Mouse (Mus musculus): Measurements from ENCODE around the gene Ptov1.

The Ptov1 gene

GRCm38 (mm10) chr7:44841825-44842463 lies 27.6 kb downstream of the Ptov1 start:
- in situ Hi-C loops (cut with MboI, MseI), result no loop called here

- in situ Hi-C loops (cut with MboI, MseI), result no loop called here
Observed at GRCm38 (mm10) chr7:44840426-44840825, 29.2 kb downstream of the Ptov1 start.

GRCm38 (mm10) chr7:44839491-44840191 lies 29.9 kb downstream of the Ptov1 start:
- in situ Hi-C loops (cut with MboI, MseI), result no loop called here

- in situ Hi-C loops (cut with MboI, MseI), result no loop called here
Observed at GRCm38 (mm10) chr7:44839171-44839490, 30.5 kb downstream of the Ptov1 start.

GRCm38 (mm10) chr7:44838073-44838472 lies 31.5 kb downstream of the Ptov1 start:
- in situ Hi-C loops (cut with MboI, MseI), result no loop called here

GRCm38 (mm10) chr7:44836423-44837053 lies 33.0 kb downstream of the Ptov1 start:
- in situ Hi-C loops (cut with MboI, MseI), result no loop called here

- in situ Hi-C loops (cut with MboI, MseI), result no loop called here
Observed at GRCm38 (mm10) chr7:44836016-44836404, 33.6 kb downstream of the Ptov1 start.

- in situ Hi-C loops (cut with MboI, MseI), result no loop called here
Observed at GRCm38 (mm10) chr7:44835373-44836015, 34.1 kb downstream of the Ptov1 start.

GRCm38 (mm10) chr7:44832763-44833162 lies 36.8 kb downstream of the Ptov1 start:
- in situ Hi-C loops (cut with MboI, MseI), result no loop called here

GRCm38 (mm10) chr7:44828706-44829105 lies 40.9 kb downstream of the Ptov1 start:
- in situ Hi-C loops (cut with MboI, MseI), result no loop called here

- in situ Hi-C loops (cut with MboI, MseI), result no loop called here
Observed at GRCm38 (mm10) chr7:44826771-44827170, 42.8 kb downstream of the Ptov1 start.

GRCm38 (mm10) chr7:44824872-44825271 lies 44.7 kb downstream of the Ptov1 start:
- in situ Hi-C loops (cut with MboI, MseI), result no loop called here

GRCm38 (mm10) chr7:44823409-44823808 lies 46.2 kb downstream of the Ptov1 start:
- in situ Hi-C loops (cut with MboI, MseI), result no loop called here

GRCm38 (mm10) chr7:44821666-44822448 lies 47.7 kb downstream of the Ptov1 start:
- in situ Hi-C loops (cut with MboI, MseI), result no loop called here

GRCm38 (mm10) chr7:44820525-44820924 lies 49.1 kb downstream of the Ptov1 start:
- in situ Hi-C loops (cut with MboI, MseI), result no loop called here

GRCm38 (mm10) chr7:44819863-44820262 lies 49.7 kb downstream of the Ptov1 start:
- in situ Hi-C loops (cut with MboI, MseI), result loop anchor here (10.0 kb wide), 1 partner anchor 75 kb away; the partner anchor contains the start of gene Vrk3

- in situ Hi-C loops (cut with MboI, MseI), result loop anchor here (10.0 kb wide), 1 partner anchor 75 kb away; the partner anchor contains the start of gene Vrk3
Observed at GRCm38 (mm10) chr7:44819391-44819790, 50.2 kb downstream of the Ptov1 start.

GRCm38 (mm10) chr7:44818751-44819235 lies 50.8 kb downstream of the Ptov1 start:
- in situ Hi-C loops (cut with MboI, MseI), result loop anchor here (10.0 kb wide), 1 partner anchor 74 kb away; the partner anchor contains the start of gene Vrk3

GRCm38 (mm10) chr7:44818164-44818563 lies 51.4 kb downstream of the Ptov1 start:
- in situ Hi-C loops (cut with MboI, MseI), result loop anchor here (10.0 kb wide), 1 partner anchor 73 kb away; the partner anchor contains the start of gene Vrk3

- in situ Hi-C loops (cut with MboI, MseI), result loop anchor here (10.0 kb wide), 1 partner anchor 73 kb away; the partner anchor contains the start of gene Vrk3
Observed at GRCm38 (mm10) chr7:44817441-44817840, 52.1 kb downstream of the Ptov1 start.

GRCm38 (mm10) chr7:44816470-44817021 lies 53.0 kb downstream of the Ptov1 start, which contains the start of gene Atf5:
Atf5 (minus strand) TSS chr7:44816658.
- in situ Hi-C loops (cut with MboI, MseI), result loop anchor here (10.0 kb wide), 1 partner anchor 72 kb away; the partner anchor contains the start of gene Vrk3
